Mouse (Mus musculus) CD4-positive helper T cell, adult 2 months (primary cell): ENCODE results near the gene Gm14819.
"Not testable (repeated sequence)": the region's sequence is repeated elsewhere in the genome, so short reads cannot be mapped to it uniquely, and the experiment has no call there.

Experiments used
- DNase-seq: peaks from one replicate; pipeline ENCODE4 v3.0.0-alpha.2; 2012; ENCODE audit warnings: low read depth, missing footprints, low spot score

Gm14819 gene

GRCm38 (mm10) chrX:35403883-35404282 lies at the start of gene Gm14819:
Gene Gm14819, plus strand, starts transcription at chrX:35404183.
- not testable (repeated sequence) for DNase-seq
